Mouse (Mus musculus): Measurements from ENCODE around the gene Als2.
A peak's percentile ranks its signal among the peaks of the same experiment; 100 is the strongest.

- TF ChIP-seq PAX5 (IDR thresholded peaks at IDR 0.05; ENCODE audit: low read length) (no peak), CTCF (conservative IDR thresholded peaks at IDR 0.05 in 1 of 2, IDR thresholded peaks at IDR 0.05 in 1 of 2; ENCODE audit: low read depth in 2 of 2, low read length in 2 of 2) (no peak), EP300 (IDR thresholded peaks at IDR 0.05; ENCODE audit: low read length) (peak; percentile 92), POLR2A (IDR thresholded peaks at IDR 0.05; ENCODE audit: low read depth, low read length) (no peak), MEF2A (IDR thresholded peaks at IDR 0.05; ENCODE audit: borderline replicate concordance, low read depth, low read length) (peak; percentile 75; the same call in 1 of the 2 replicates), JUND (conservative IDR thresholded peaks at IDR 0.05; ENCODE audit: low read depth, low read length) (peak; percentile 82), ZKSCAN1 (IDR thresholded peaks at IDR 0.05; ENCODE audit: borderline replicate concordance, low read depth, low read length) (no peak), CHD2 (IDR thresholded peaks at IDR 0.05; ENCODE audit: low read length) (no peak)
These were observed 32.5 kb downstream of the Als2 start for GRCm38 (mm10) chr1:59204489-59204888.
